Mouse (Mus musculus) induced T-regulatory cell, adult 2 months (primary cell): ENCODE data around the gene Erc1.
A peak's percentile ranks its signal among the peaks of the same experiment; 100 is the strongest.

Experiments used
- DNase-seq: peaks from one replicate; pipeline ENCODE4 v3.0.0-alpha.2; 2012; ENCODE audit warnings: low read depth

Erc1 gene

DNA sequence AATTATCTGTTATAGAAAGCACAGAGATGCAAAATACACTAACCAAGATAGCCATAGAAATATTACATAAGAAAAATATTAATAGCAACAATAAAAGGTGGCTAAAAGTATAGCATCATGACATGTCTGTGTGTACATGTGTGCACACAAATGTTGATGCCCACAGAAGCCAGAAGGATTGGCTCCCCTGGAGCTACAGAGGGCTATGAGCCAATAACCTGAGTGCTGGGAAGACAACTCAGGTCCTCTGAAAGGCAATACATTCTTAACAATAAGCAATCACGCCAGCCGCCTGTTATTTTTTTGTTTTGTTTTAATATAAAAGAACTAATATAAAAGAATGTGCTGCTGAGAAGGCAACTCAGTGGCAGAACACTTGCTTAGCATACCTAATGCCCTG lies 44.7 kb downstream of the Erc1 start:
- no peak for DNase-seq

DNA sequence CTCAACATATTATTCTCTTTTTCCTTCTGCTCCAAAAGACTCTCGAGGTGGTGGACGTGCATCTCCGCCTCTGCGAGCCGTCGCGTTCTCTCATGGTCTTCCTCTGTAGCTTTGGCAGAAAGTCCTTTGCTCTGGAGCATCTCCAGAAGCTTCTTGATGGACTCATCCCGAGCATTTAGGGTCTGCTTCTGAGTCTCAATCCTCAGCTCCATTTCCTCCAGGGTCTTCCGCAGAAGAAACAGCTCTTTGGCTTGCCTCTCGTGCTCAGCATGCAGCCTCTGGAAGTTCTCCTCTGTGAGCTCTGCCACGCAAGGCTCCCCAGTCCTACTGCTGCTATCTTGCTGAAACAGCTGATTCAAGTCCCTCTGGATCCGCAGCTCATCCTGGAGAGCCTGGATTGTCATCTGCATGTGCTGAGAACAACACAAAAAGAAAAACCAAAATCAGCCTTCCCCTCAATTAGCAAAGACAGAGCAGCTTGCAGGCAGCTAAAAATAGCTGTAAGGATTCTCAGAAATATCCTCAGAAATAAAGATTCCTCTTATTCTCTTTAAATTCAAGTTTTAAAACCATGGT lies 51.0 kb downstream of the Erc1 start:
- DNase-seq: no peak

DNA sequence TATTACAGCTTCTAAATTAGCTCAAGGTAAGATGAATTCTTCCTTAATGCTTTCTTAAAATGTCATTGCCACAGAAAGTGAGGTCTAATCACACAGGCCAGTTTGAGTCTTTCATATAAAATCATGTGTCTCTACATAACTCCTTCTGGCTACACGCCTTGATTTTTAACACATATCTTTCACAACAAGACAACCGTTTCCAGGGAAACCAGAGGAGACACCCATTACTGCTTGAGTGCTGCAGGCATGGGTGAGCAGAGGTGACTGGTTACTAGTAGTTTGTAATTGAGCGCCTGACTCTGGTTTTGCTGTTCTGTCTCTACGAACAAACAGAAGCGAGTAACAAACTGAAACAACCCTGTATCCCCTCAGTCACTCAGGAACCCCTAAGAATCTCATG lies 51.7 kb downstream of the Erc1 start:
- DNase-seq: no peak

- DNase-seq: peak; percentile 79
These were observed 55.4 kb downstream of the Erc1 start for GRCm38 (mm10) chr6:119792562-119792961.

- no peak for DNase-seq
These were observed 65.6 kb downstream of the Erc1 start for GRCm38 (mm10) chr6:119782416-119782815.

DNA sequence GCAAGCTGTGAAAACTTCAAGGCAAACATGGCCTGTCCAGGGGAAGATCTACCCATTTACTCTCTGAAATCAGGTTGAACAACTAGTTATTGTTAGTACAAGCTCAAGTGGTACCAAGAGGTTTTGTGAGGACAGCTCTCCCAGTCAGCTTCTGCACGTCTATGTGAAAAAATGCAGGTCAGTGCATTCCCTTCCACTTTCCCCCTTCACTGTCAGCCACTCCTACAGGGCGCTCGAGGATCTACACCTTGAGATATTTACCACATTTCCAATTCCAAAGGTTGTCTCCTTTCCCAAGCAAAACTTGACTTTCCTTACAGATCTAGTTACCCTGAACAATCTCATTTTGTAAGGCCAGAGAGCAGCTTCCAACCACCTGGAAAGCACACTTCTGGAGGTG lies 66.9 kb downstream of the Erc1 start:
- no peak for DNase-seq

DNA sequence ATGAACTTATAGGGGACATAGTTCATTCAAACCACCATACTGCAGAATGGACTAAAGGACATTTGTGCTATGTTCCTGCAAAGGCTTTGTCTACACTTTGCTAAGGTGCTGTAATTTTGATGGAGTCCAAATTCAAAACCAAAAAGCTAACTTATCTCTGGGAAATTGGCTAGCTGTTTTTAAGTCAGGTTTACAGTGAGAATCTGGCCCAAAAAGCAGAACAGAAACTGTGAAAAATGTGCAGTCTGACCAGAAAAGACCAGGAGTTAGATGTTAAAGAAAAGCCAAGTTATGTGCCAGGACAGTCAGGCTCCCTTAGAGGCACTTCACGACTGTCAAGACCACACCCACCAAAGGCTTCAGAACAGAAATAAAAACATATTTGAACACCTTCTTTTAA lies 79.2 kb downstream of the Erc1 start:
- DNase-seq: no peak

DNA sequence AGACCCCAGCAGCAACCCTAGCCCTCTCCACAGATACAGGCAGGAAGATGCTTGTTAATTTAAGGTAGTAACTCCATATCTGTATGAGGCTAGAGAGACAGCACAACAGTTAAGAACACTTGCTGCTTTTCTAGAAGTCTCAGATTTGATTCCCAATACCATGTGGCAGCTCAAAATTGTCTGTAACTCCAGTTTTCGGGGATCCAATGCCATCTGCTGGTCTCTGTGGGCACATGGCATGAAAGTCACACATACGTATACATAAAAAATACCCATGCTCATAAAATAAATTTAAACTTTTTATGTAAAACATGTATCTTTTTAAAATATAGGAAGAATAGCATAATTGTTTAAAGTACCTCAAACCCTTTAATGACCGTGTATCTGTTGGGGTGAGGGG lies 83.6 kb downstream of the Erc1 start:
- no peak for DNase-seq

DNA sequence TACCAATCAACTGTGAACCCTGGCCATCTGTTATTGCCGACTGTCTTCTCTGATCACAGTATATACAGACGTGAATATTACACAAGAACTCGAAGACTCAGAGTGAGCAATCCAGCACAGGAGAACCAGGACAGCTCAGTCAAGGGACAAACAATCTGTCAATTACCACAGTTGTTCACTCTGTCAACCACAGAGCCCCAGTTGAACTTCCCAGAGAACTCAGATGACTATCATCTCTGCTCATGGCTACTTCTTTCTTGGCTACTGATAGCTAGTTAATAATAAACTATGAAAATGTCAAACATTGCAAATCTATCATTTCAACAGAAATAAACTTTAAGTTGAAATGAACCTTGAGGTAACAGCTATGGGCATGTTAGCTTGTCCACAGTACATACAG lies 88.1 kb downstream of the Erc1 start:
- no peak for DNase-seq

- peak; percentile 21 for DNase-seq
These were observed 89.5 kb downstream of the Erc1 start for GRCm38 (mm10) chr6:119758490-119758889.

DNA sequence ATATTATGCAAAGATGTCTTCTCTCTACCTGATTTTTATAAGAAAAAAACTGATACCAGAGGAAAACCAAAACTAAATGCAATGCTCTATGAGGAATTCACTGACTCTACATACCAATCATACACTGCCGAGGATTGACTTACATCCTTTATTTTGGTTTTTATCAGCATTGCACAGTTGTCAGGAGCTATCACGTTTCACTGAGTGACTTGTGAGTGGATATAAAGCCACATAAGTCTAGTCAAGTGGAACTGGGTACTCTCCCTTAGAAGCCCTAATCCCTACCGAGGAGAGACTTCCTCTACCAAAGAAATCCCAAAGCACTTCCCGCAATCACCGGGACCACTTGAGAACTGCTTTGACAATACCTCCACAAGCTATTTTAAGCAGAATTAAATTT lies 90.2 kb downstream of the Erc1 start:
- DNase-seq: no peak

DNA sequence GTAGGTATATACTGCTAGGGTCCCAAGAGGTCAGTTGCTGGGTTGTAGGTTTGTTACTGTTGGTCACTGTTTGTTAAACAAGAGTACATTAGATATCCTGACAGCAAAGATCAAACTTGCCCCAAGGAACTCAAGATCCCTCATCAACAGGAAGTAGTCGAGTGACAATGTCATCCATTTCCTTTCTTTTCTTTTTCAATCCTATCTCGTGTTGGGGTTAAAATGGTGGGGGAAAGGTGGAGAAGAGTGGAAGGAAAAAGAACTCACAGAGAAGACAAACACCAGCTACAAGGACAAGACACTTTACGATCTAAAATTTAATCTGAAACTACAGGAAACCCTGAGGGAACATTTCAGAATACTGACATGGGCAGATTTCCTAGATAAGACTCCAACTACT lies 92.1 kb downstream of the Erc1 start:
- peak; percentile 51 for DNase-seq

DNA sequence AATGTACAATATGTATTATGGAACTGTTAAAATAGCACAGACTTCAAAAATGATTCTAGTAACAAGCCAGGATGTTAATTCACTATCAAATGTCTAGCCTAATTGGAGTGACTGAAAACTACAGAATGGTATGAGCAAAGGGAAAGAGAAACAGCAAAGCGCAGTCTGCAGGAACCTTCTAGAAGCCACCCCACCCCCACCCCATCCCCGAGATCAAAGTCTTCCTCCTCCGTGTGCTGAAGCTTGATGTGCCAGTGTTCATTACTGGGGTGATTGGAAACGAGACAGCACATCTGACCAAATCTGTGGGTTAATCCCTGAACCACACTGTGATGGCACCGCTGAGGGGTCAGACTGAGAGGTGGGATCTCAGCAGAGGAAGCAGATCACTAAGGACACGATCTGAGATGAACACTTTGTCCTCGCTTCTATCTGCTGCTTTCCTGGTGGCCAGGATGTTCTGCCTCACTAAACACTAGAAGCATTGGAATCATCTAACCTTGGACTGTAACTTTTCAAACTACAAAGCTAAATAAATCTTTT lies 98.8 kb downstream of the Erc1 start:
- DNase-seq: peak; percentile 50

GRCm38 (mm10) chr6:119741861-119742260 lies 106.1 kb downstream of the Erc1 start:
- peak; percentile 21 for DNase-seq

DNA sequence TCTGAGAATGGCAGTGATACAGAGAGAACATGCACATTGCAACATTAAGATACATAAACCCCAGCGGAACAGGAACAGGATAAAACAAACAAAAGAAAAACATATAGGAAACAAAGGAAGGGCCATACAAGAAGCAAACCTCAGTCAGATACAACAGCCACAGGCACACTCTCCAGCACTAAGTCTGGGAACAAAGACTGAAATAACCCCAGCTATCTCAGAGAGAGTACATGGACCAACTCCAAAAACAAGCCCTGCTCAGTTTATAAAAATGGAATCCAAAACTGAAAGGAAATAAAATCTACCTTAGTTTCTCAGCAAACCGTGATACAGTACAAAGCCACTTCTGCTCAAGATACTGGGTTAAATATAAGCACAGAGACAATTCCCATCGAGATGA lies 107.4 kb downstream of the Erc1 start:
- no peak for DNase-seq

DNA sequence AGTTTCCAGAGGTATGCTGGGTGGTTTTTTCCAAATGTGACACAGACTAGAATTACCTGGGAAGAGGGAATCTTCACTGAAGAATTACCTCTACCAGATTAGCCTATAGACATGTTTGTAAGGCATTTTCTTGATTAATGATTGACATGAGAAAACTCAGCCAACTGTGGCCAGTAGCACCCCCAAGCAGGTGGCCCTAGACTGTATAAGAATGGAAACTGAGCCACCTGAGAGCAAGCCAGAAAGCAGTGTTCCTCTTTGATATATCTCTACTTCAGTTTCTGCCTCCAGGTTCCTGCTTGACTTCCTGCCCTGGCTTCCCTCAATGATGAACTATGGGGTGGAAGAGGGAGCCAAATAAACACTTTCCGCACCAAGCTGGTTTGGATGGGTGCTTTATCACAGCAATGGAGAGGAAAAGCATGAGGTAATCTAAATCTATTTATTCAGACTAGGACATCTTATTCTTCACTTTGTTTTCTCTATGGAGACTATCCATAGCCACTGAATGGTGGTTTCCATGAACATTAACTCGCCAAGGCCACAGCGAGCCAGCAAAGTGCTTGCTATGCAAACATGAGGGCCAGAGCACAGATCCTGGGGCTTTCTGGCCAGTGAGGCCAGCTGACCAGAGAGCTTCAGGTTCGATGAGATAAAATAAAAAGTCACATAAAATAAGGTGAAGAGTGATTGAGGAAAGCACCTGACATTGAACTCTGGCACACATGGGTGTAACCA lies 109.2 kb downstream of the Erc1 start:
- no peak for DNase-seq

GRCm38 (mm10) chr6:119737716-119738115 lies 110.3 kb downstream of the Erc1 start:
- DNase-seq: peak; percentile 8

GRCm38 (mm10) chr6:119735937-119736336 lies 112.0 kb downstream of the Erc1 start:
- no peak for DNase-seq

- no peak for DNase-seq
These were observed 116.8 kb downstream of the Erc1 start for GRCm38 (mm10) chr6:119731155-119731554.

GRCm38 (mm10) chr6:119715234-119715633 lies 132.7 kb downstream of the Erc1 start:
- DNase-seq: no peak

GRCm38 (mm10) chr6:119713961-119714360 lies 134.0 kb downstream of the Erc1 start:
- DNase-seq: no peak

- DNase-seq: no peak
These were observed 135.5 kb downstream of the Erc1 start for GRCm38 (mm10) chr6:119712486-119712885.

GRCm38 (mm10) chr6:119711649-119712305 lies 136.2 kb downstream of the Erc1 start:
- peak; percentile 4 for DNase-seq
